Mouse (Mus musculus) common myeloid progenitor, adult 5-6 weeks (primary cell): Measurements from ENCODE around the gene Gm21988. TPM values are rescaled to one million over a fixed set of nuclear protein-coding genes. Genes with fewer than 3 reads are reported as not detected.

ENCODE experiments used
- ATAC-seq: replicated peaks from 2 replicates; pipeline ENCODE4 v1.8.0; 2016; ENCODE audit warnings: low read depth, mild to moderate bottlenecking, moderate TSS enrichment, inconsistent platforms; ENCODE audit not compliant: poor library complexity, severe bottlenecking
- total RNA-seq: library from RNA; stranded (forward); fragments of 200-1000, 187-1606 nt; gene quantifications from 2 replicates; pipeline ENCODE4 v1.2.3, GENCODE M21; 2017

The Gm21988 gene
- total RNA-seq: not detected in 2 replicates

- peak; percentile 43 for ATAC-seq
Observed at GRCm38 (mm10) chr11:70239541-70240279, at the start of gene Gm21988, which contains the start of gene Rnasek. Gene Gm21988 (minus strand): TSS chr11:70239830. Gene Rnasek (minus strand): TSS chr11:70239842.

- ATAC-seq: peak; percentile 63; the same call in 1 of the 2 replicates
Observed at GRCm38 (mm10) chr11:70289236-70289635, 49.6 kb upstream of the Gm21988 start.

GRCm38 (mm10) chr11:70288102-70288501 lies 48.5 kb upstream of the Gm21988 start:
- no peak for ATAC-seq

- ATAC-seq: no peak
Observed at GRCm38 (mm10) chr11:70285686-70286085, 46.1 kb upstream of the Gm21988 start.

GRCm38 (mm10) chr11:70284757-70285156 lies 45.1 kb upstream of the Gm21988 start:
- no peak for ATAC-seq

GRCm38 (mm10) chr11:70283666-70284065 lies 44.0 kb upstream of the Gm21988 start:
- ATAC-seq: no peak

GRCm38 (mm10) chr11:70280441-70280840 lies 40.8 kb upstream of the Gm21988 start:
- ATAC-seq: peak; percentile 84

GRCm38 (mm10) chr11:70278961-70279360 lies 39.3 kb upstream of the Gm21988 start:
- ATAC-seq: no peak

GRCm38 (mm10) chr11:70271641-70272040 lies 32.0 kb upstream of the Gm21988 start:
- ATAC-seq: no peak

- no peak for ATAC-seq
Observed at GRCm38 (mm10) chr11:70266405-70266804, 26.8 kb upstream of the Gm21988 start.

GRCm38 (mm10) chr11:70265819-70266218 lies 26.2 kb upstream of the Gm21988 start:
- no peak for ATAC-seq

- no peak for ATAC-seq
Observed at GRCm38 (mm10) chr11:70265252-70265651, 25.6 kb upstream of the Gm21988 start.

- ATAC-seq: no peak
Observed at GRCm38 (mm10) chr11:70259035-70259434, 19.4 kb upstream of the Gm21988 start.

GRCm38 (mm10) chr11:70254931-70255531 lies 15.4 kb upstream of the Gm21988 start, which contains the start of gene Alox12:
Gene Alox12 (minus strand): TSS chr11:70255353.
- ATAC-seq: peak; percentile 40; the same call in 1 of the 2 replicates

GRCm38 (mm10) chr11:70254337-70254736 lies 14.7 kb upstream of the Gm21988 start:
- ATAC-seq: peak; percentile 28; the same call in 1 of the 2 replicates

- no peak for ATAC-seq
Observed at GRCm38 (mm10) chr11:70251853-70252252, 12.2 kb upstream of the Gm21988 start.

GRCm38 (mm10) chr11:70250150-70250549 lies 10.5 kb upstream of the Gm21988 start:
- ATAC-seq: 0 out of 2 replicates have a peak, but pooled peaks have one; percentile 27

- peak; percentile 67 for ATAC-seq
Observed at GRCm38 (mm10) chr11:70247136-70247845, 7.7 kb upstream of the Gm21988 start.

- ATAC-seq: no peak
Observed at GRCm38 (mm10) chr11:70242591-70242990, 3.0 kb upstream of the Gm21988 start.

GRCm38 (mm10) chr11:70238591-70239440 lies 814 bp downstream of the Gm21988 start:
- ATAC-seq: no peak
